Mouse (Mus musculus): Measurements from ENCODE around the gene Olfr1279.
"Not testable (repeated sequence)": the region's sequence is repeated elsewhere in the genome, so short reads cannot be mapped to it uniquely, and the experiment has no call there.

Gene Olfr1279

GRCm38 (mm10) chr2:111300374-111300773 is at the start of gene Olfr1279:
Gene Olfr1279, plus strand, starts transcription at chr2:111300635.
- no peak for DNase-seq

GRCm38 (mm10) chr2:111254216-111254615 is 46.2 kb upstream of the Olfr1279 start, which contains the start of gene Olfr1276:
Gene Olfr1276, plus strand, starts transcription at chr2:111254516.
- no peak for DNase-seq

DNA sequence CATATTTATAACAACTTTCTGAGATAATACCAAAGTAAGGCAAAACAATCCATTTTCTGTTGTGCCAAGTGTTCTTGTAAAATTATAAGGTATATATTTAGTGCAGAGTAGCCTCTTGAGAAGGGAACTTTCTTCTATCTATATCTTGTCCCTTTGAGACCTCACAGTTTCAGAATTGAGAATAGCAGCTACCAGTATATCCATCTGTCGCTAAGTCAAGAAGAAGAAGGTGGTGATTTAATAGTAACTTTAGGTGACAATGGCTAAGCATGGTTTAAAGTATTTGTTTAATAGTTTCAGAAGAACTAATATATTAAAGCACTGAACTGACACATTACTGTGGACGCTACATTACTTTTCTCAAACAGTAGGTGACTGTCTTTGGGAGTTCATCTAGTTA is 26.4 kb upstream of the Olfr1279 start, which contains the start of gene Olfr1277:
Gene Olfr1277, minus strand, starts transcription at position 101 of the 400 bp plus-strand sequence.
- DNase-seq = no peak

GRCm38 (mm10) chr2:111289836-111290235 is 10.6 kb upstream of the Olfr1279 start, which contains the start of gene Olfr1278:
Gene Olfr1278, plus strand, starts transcription at chr2:111290136.
- DNase-seq = no peak

DNA sequence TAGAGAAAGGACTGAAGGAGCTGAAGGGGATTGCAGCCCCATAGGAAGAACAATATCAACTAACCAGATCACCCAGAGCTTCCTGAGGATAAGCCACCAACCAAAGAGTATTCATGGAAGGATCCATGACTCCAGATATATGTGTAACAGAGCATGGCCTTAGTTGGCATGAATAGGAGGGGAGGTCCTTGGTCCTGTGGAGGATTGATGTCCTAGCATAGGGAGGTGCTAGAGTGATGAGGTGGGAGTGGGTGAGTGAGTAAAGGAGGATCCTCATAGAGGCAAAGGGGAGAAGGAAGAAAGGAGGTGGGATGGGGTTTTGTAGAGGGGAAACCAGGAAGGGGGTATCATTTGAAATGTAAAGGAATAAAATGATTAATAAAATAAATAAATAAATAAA is 1.9 kb upstream of the Olfr1279 start:
- no peak for DNase-seq

GRCm38 (mm10) chr2:111313717-111314116 is 13.3 kb downstream of the Olfr1279 start, which contains the start of gene Olfr1280:
Gene Olfr1280, plus strand, starts transcription at chr2:111314017.
- DNase-seq = no peak

DNA sequence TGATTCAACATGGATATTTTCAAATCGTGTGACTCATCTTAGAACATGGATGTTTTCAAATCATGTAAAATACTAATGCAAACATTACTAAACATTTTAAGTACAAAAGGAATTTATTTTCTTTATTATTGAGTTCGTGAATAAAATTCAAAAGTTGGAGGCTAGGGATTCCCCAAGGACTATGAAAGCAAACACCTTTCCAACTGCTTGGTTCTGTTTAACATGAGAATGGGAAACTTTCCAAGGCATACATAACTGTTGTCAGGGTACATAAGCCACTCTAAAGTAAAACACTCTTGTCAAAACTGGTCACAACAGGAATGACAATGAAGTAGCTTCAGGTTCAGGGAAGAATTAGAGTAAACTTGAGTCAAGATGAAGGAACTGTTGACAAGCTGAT is 25.8 kb downstream of the Olfr1279 start, which contains the start of gene Olfr1281:
Gene Olfr1281, plus strand, starts transcription at position 301 of the 400 bp plus-strand sequence.
- no peak for DNase-seq

- not testable (repeated sequence) for DNase-seq
These were observed 33.3 kb downstream of the Olfr1279 start for GRCm38 (mm10) chr2:111333721-111334120.

GRCm38 (mm10) chr2:111335976-111336375 is 35.5 kb downstream of the Olfr1279 start, which contains the start of gene Olfr1282:
Gene Olfr1282, minus strand, starts transcription at chr2:111336076.
- no peak for DNase-seq
